Mouse (Mus musculus) CD4-positive, CD25-positive, alpha-beta regulatory T cell (primary cell): ENCODE data around the gene Lmbrd1. TPM values are rescaled to one million over a fixed set of nuclear protein-coding genes. Genes with fewer than 3 reads are reported as not detected.

Source experiments
- polyA plus RNA-seq: library from polyadenylated mRNA; unstranded; fragments of 100-300 nt; shearing (Covaris generic); gene quantifications from one replicate; pipeline ENCODE4 v1.2.1, GENCODE M21; 2017

Gene Lmbrd1
- 76.6 TPM for polyA plus RNA-seq

DNA sequence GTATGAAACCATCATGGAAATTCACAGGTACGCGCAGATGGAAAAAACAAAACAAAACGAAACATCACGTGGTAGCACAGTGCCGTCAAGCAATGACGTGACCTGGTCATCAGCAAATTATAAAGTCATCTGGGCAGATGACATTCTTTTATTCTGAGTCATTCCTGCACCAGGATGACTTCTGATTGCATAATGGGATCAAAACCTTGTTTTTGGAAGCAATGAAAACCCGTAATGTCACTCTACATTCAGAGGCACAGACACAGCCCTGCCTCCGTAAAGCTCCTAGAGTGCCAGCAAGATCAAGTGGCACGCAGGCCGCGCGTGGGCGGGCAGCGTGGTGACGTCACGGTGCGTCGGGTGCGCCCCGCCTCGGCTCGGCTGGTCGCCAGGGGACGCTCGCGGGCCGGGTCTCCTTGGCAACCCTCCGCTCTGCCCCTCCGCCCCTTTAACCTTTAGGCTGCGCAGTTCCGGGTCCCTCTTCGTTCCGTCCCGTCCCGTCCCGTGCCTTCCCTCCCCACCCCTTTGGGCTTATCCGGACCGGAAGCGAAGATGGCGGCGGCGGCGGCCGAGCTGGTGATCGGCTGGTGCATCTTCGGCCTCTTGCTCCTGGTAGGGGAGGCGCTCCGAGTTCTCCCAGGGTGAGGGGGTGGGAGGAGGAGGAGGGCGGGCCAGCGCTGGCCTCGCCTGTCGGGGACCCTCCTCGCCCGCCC lies at the start of gene Lmbrd1:
TSS of gene Lmbrd1 (plus strand) at position 426 of the 713 bp plus-strand sequence.

Other genes with a start within 250 kb of the Lmbrd1 start
- not detected for gene Col19a1, start 91.2 kb upstream of the Lmbrd1 start, polyA plus RNA-seq